Mouse (Mus musculus): ENCODE results near the gene Gm10645. TPM values are rescaled to one million over a fixed set of nuclear protein-coding genes. Genes with fewer than 3 reads are reported as not detected.

The Gm10645 gene
- polyA plus RNA-seq, 1 experiment from 2014 or later, result 1.0 TPM

GRCm38 (mm10) chr8:83144601-83145000 is 21.4 kb downstream of the Gm10645 start:
- no peak overlapping the region for H3K27ac ChIP-seq (ENCODE audit: low read length)
- TF ChIP-seq EP300 (IDR thresholded peaks at IDR 0.05) (no peak), CTCF (IDR thresholded peaks at IDR 0.05) (no peak)
- no peaks in the 10 kb centered on the region for H3K4me1 ChIP-seq (ENCODE audit: insufficient read depth, low read depth, low read length)
- H3K9me3 ChIP-seq (ENCODE audit: low read length), result no peaks in the 10 kb centered on the region
- no peak overlapping the region for H3K4me3 ChIP-seq (ENCODE audit: low read depth, low read length)
- H3K9ac ChIP-seq (replicated peaks; ENCODE audit: low read depth), result no peak overlapping the region
- no peak overlapping the region for H3K4me2 ChIP-seq (replicated peaks; ENCODE audit: low read depth, low read length)
- WGBS, result 94% methylated on average over 4 of the region's 4 CpGs
- ATAC-seq, result peak; percentile 26
- H3K27me3 ChIP-seq (replicated peaks; ENCODE audit: insufficient read depth, low read length), result no peaks in the 10 kb centered on the region
- no peak for DNase-seq (ENCODE audit: low spot score)
- H3K36me3 ChIP-seq (ENCODE audit: insufficient read depth, low read length), result no peaks in the 10 kb centered on the region

GRCm38 (mm10) chr8:83141358-83141757 is 24.6 kb downstream of the Gm10645 start:
- Histone ChIP-seq H3K9me3 (ENCODE audit: low read length) (no peaks in the 10 kb centered on the region), H3K27ac (ENCODE audit: low read length) (no peak overlapping the region), H3K4me3 (ENCODE audit: low read depth, low read length) (no peak overlapping the region), H3K27me3 (replicated peaks; ENCODE audit: insufficient read depth, low read length) (no peaks in the 10 kb centered on the region), H3K9ac (replicated peaks; ENCODE audit: low read depth) (no peak overlapping the region), H3K36me3 (ENCODE audit: insufficient read depth, low read length) (no peaks in the 10 kb centered on the region), H3K4me2 (replicated peaks; ENCODE audit: low read depth, low read length) (no peak overlapping the region), H3K4me1 (ENCODE audit: insufficient read depth, low read depth, low read length) (no peaks in the 10 kb centered on the region)
- ATAC-seq (peak; percentile 43; the same call in 1 of the 2 replicates), DNase-seq (ENCODE audit: low spot score) (peak; percentile 46)
- TF ChIP-seq CTCF (IDR thresholded peaks at IDR 0.05) (no peak), EP300 (IDR thresholded peaks at IDR 0.05) (no peak)
- WGBS, result 45% methylated on average over 5 of the region's 5 CpGs

- H3K27ac ChIP-seq (ENCODE audit: low read length), result 0 out of 2 replicates have a peak overlapping the region, but pooled peaks have one; percentile 20
- peak; percentile 17 for DNase-seq (ENCODE audit: low spot score)
- TF ChIP-seq CTCF (IDR thresholded peaks at IDR 0.05) (no peak), EP300 (IDR thresholded peaks at IDR 0.05) (no peak)
Observed at GRCm38 (mm10) chr8:83140701-83141111, 25.3 kb downstream of the Gm10645 start.

GRCm38 (mm10) chr8:83140068-83140467 is 25.9 kb downstream of the Gm10645 start:
- ATAC-seq (peak; percentile 67), DNase-seq (ENCODE audit: low spot score) (peak; percentile 55)
- no peak overlapping the region for H3K27ac ChIP-seq (ENCODE audit: low read length)
- H3K4me1 ChIP-seq (ENCODE audit: insufficient read depth, low read depth, low read length), result no peaks in the 10 kb centered on the region
- H3K27me3 ChIP-seq (replicated peaks; ENCODE audit: insufficient read depth, low read length), result no peaks in the 10 kb centered on the region
- TF ChIP-seq EP300 (IDR thresholded peaks at IDR 0.05) (no peak), CTCF (IDR thresholded peaks at IDR 0.05) (no peak)
- no peaks in the 10 kb centered on the region for H3K36me3 ChIP-seq (ENCODE audit: insufficient read depth, low read length)
- H3K4me3 ChIP-seq (ENCODE audit: low read depth, low read length), result no peak overlapping the region
- WGBS, result 33% methylated on average over 1 of the region's 1 CpGs
- no peaks in the 10 kb centered on the region for H3K9me3 ChIP-seq (ENCODE audit: low read length)
- no peak overlapping the region for H3K4me2 ChIP-seq (replicated peaks; ENCODE audit: low read depth, low read length)
- no peak overlapping the region for H3K9ac ChIP-seq (replicated peaks; ENCODE audit: low read depth)

More at GRCm38 (mm10) chr8:83140701-83141111, 25.3 kb downstream of the Gm10645 start:
- Histone ChIP-seq H3K9me3 (ENCODE audit: low read length) (no peaks in the 10 kb centered on the region), H3K4me2 (replicated peaks; ENCODE audit: low read depth, low read length) (no peak overlapping the region), H3K36me3 (ENCODE audit: insufficient read depth, low read length) (no peaks in the 10 kb centered on the region), H3K4me3 (ENCODE audit: low read depth, low read length) (no peak overlapping the region), H3K4me1 (ENCODE audit: insufficient read depth, low read depth, low read length) (no peaks in the 10 kb centered on the region), H3K9ac (replicated peaks; ENCODE audit: low read depth) (no peak overlapping the region), H3K27me3 (replicated peaks; ENCODE audit: insufficient read depth, low read length) (no peaks in the 10 kb centered on the region)
- WGBS, result 42% methylated on average over 3 of the region's 3 CpGs
- ATAC-seq, result peak; percentile 49

- ATAC-seq, result no peak
- WGBS, result 27% methylated on average over 2 of the region's 2 CpGs
- no peak overlapping the region for H3K27ac ChIP-seq (ENCODE audit: low read length)
- H3K9me3 ChIP-seq (ENCODE audit: low read length), result no peaks in the 10 kb centered on the region
- no peak overlapping the region for H3K9ac ChIP-seq (replicated peaks; ENCODE audit: low read depth)
- no peak overlapping the region for H3K4me2 ChIP-seq (replicated peaks; ENCODE audit: low read depth, low read length)
- H3K36me3 ChIP-seq (ENCODE audit: insufficient read depth, low read length), result no peaks in the 10 kb centered on the region
- TF ChIP-seq CTCF (IDR thresholded peaks at IDR 0.05), result no peak
- no peak for TF ChIP-seq EP300 (IDR thresholded peaks at IDR 0.05)
- peak; percentile 35 for DNase-seq (ENCODE audit: low spot score)
- no peak overlapping the region for H3K4me3 ChIP-seq (ENCODE audit: low read depth, low read length)
- no peaks in the 10 kb centered on the region for H3K27me3 ChIP-seq (replicated peaks; ENCODE audit: insufficient read depth, low read length)
- H3K4me1 ChIP-seq (ENCODE audit: insufficient read depth, low read depth, low read length), result no peaks in the 10 kb centered on the region
Observed at GRCm38 (mm10) chr8:83135086-83135485, 30.9 kb downstream of the Gm10645 start.

Other genes with a start within 250 kb of the Gm10645 start
- 1.8 TPM in 2 replicates for gene Tbc1d9, start 818 bp downstream of the Gm10645 start, polyA plus RNA-seq (2015; fragmentation: Nextera tagmentation; extraction: Ambion mirVana)
- gene Ucp1, start 124.2 kb upstream of the Gm10645 start, polyA plus RNA-seq (2015; fragmentation: Nextera tagmentation; extraction: Ambion mirVana), result 0.07 TPM in 1 of 2 replicates, not detected in the other
- gene Elmod2, start 166.3 kb upstream of the Gm10645 start, polyA plus RNA-seq (2015; fragmentation: Nextera tagmentation; extraction: Ambion mirVana), result 6.3 and 7.9 TPM in 2 replicates
- gene Mgat4d, start 182.3 kb upstream of the Gm10645 start, polyA plus RNA-seq (2015; fragmentation: Nextera tagmentation; extraction: Ambion mirVana), result not detected in 2 replicates
- gene Clgn, start 223.7 kb upstream of the Gm10645 start, polyA plus RNA-seq (2015; fragmentation: Nextera tagmentation; extraction: Ambion mirVana), result 0.07 and 0.11 TPM in 2 replicates

Measured in lung, postnatal 0 days (tissue).